Mouse (Mus musculus): ENCODE measurements around the gene Zfp385c. TPM values are rescaled to one million over a fixed set of nuclear protein-coding genes. Genes with fewer than 3 reads are reported as not detected.
"Not testable (repeated sequence)": the region's sequence is repeated elsewhere in the genome, so short reads cannot be mapped to it uniquely, and the experiment has no call there.

Zfp385c gene
- total RNA-seq, 2 experiments from 2014 or later: 0.37 TPM; not detected in 1

DNA sequence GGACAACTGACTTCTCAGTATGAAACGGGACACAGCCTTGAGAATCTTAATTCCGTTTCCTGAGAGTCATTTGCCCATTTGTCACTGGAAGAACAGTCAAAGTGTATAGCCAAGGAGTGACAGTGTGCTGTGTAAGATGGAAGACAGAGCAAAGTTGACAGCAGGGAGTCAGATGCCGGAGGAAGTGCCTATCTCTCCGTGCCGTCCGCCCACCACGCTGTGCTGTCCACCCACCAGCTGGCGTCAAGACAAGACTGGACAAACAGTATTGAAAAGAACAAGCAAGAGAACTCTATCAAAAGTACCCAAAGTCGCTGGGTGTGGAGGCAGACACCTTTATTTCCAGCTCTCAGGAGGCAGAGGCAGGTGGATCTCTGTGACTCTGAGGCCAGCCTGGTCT lies 89.1 kb downstream of the Zfp385c start:
- no peak for DNase-seq (ENCODE audit: low spot score in 2 of 2)

DNA sequence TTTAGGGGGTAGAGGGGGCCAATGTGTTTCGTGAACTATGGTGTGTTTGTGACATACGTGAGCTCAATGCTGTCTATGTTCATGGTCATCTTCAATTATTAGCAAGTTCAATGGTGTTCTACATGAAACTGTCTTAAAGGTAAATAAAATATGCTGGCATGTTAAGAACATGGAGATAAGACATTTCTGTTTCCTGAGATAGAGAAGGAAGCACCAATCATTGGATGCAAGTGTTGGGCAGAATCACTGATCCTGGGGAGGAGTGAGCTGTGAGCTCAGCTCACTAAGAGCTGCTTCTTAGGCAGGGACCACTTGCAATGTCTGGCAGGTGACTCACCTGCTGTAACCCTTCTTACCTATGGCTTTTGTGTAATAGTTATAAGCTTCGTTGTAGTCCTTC lies 90.9 kb downstream of the Zfp385c start:
- DNase-seq (ENCODE audit: low spot score in 2 of 2): no peak

DNA sequence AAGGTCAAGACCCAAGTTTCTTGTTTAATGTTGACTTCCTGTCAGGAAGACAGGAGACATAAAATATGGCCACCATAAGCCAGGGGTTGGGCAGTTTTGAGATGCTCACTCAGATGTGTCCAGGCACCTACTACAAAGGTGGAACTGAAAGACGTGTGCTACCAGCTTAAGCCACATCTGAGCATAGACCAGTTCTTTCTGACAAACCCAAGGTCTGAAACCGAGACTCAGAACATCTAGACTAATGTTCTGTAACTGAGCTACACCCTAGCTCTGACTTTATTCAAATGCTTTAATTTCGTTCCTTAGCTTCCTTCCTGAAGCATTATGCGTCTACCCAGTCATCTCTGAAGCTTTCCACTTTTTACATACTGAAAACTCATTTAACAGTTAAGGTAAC lies 94.2 kb downstream of the Zfp385c start:
- no peak for DNase-seq (ENCODE audit: low spot score in 2 of 2)

GRCm38 (mm10) chr11:100595533-100595932 lies 96.7 kb downstream of the Zfp385c start:
- DNase-seq (ENCODE audit: low spot score in 2 of 2): no peak

DNA sequence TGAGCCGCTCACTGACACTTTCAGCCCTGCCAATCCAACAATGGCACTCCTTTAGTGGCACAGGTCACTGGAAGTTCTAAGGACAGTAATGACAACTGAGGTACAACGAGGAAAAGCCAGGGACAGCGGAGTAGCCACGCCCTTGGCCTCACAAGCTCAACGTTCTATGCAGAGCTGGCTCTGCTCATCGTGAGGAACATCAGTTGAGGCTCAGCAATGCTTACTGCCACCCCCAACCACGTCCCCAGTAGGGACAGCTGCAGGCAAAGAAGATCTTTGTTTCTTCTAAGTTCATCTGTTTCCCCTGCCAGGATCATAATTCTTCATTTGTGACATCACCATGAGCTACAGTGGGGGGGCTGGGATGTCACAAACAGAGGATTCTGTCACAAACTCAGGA lies 97.6 kb downstream of the Zfp385c start:
- DNase-seq (ENCODE audit: low spot score in 2 of 2): no peak

- DNase-seq (ENCODE audit: low spot score in 2 of 2): no peak
Measured at GRCm38 (mm10) chr11:100592346-100593046, 99.8 kb downstream of the Zfp385c start.

- no peak for DNase-seq (ENCODE audit: low spot score in 2 of 2)
Measured at GRCm38 (mm10) chr11:100588462-100588861, 103.8 kb downstream of the Zfp385c start.

DNA sequence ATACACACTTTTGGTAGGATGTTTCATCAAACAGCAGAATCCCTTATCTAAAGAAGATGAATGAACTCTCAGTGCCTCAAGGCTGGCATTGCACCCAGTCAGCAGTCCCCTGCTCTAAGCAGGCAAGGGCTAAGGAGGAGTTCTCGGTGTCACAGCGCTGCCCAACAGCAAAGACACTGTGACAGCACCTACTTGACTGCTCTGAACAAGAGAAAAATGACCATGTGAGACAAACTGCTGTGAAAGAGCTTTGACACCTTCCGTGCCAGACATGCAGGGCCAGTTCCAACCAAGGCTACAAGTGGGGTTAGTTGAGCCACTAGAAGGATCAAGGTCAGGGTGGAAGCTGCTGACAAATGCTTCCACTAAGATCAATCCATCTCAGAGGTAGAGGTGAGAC lies 107.1 kb downstream of the Zfp385c start:
- no peak for DNase-seq (ENCODE audit: low spot score in 2 of 2)

GRCm38 (mm10) chr11:100584561-100584961 lies 107.7 kb downstream of the Zfp385c start:
- no peak for DNase-seq (ENCODE audit: low spot score in 2 of 2)

- no peak for DNase-seq (ENCODE audit: low spot score in 2 of 2)
Measured at GRCm38 (mm10) chr11:100582836-100583235, 109.4 kb downstream of the Zfp385c start.

GRCm38 (mm10) chr11:100582413-100582812 lies 109.8 kb downstream of the Zfp385c start:
- not testable (repeated sequence) for DNase-seq (ENCODE audit: low spot score in 2 of 2)

- peak; percentile 35 to 63 for DNase-seq (ENCODE audit: low spot score in 2 of 2)
Measured at GRCm38 (mm10) chr11:100581756-100582155, 110.5 kb downstream of the Zfp385c start.

DNA sequence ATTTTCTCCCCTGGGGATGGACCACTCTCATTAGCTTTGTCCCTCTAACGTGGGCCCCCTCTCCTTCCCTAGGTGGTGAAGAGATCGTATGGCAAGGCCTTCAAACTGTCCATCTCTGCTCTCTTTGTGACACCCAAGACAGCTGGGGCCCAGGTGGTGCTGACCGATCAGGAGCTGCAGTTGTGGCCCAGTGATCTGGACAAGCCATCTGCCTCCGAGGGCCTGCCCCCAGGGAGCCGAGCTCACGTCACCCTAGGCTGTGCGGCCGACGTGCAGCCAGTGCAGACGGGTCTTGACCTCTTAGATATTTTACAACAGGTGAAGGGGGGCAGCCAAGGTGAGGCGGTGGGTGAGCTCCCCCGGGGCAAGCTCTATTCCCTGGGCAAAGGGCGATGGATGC lies 112.0 kb downstream of the Zfp385c start:
- DNase-seq (ENCODE audit: low spot score in 2 of 2): no peak

DNA sequence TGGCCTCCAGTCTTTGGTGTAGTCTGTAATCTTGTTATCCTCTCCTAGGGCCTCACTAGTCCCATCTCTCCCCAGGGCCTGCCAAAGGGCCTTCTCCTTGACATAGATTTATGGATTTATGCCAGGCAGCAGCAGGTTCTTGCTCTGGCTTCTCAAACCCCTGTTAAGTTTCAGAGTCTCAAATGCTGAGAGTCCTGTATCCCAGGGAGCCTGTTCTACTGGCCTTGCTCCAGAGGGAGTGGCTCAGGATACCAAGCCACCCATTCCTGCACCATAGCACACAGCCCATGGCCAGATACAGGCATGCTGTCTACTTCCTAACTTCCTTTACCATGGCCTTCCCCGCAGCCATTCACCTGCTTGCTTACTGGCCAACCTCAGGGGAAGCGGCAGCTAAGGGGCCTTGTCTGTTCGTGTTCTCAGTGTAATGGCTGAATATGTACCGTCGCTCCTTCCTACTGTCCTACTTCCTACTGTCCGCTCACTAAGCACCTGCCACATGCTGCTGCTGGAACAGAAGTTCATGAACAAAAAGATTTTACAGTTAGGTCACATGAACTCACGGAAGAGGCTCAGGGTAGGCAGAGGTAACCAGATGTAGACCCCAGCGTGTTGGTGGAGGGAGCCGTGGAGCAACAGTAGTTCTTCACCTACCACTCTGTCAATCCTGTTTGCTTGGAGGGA lies 113.0 kb downstream of the Zfp385c start:
- DNase-seq (ENCODE audit: low spot score in 2 of 2): no peak

- DNase-seq (ENCODE audit: low spot score in 2 of 2): no peak
Measured at GRCm38 (mm10) chr11:100577852-100578599, 114.2 kb downstream of the Zfp385c start.

Other genes starting within 250 kb of the Zfp385c start
- 100 to 1,000 TPM; 117 to 124 TPM for gene Klhl11, start 219.7 kb downstream of the Zfp385c start, total RNA-seq (2021)
- gene Acly, start 164.5 kb downstream of the Zfp385c start, total RNA-seq (2021): 100 to 1,000 TPM; 118 to 124 TPM
- 1 to 10 TPM in 1 of 2 experiments, under 1 TPM in 1; 0.96 to 1.1 TPM for gene Ttc25, start 146.8 kb downstream of the Zfp385c start, total RNA-seq (2021)
- 100 to 1,000 TPM; 171 to 195 TPM for gene Cnp, start 117.6 kb downstream of the Zfp385c start, total RNA-seq (2021)
- gene Nkiras2, start 73.2 kb downstream of the Zfp385c start, total RNA-seq (2021): 10 to 100 TPM; 10.8 to 11.1 TPM
- gene Dnajc7, start 72.3 kb downstream of the Zfp385c start, total RNA-seq (2021): 100 to 1,000 TPM; 223 to 252 TPM
- 1 to 10 TPM; 1.4 to 2.5 TPM for gene Dhx58, start 11.8 kb upstream of the Zfp385c start, total RNA-seq (2021)
- gene Kat2a, start 20.0 kb upstream of the Zfp385c start, total RNA-seq (2021): 10 to 100 TPM; 53.9 to 58.0 TPM
- not detected for gene Hspb9, start 21.4 kb upstream of the Zfp385c start, total RNA-seq (2021)
- 100 to 1,000 TPM; 149 to 156 TPM for gene Rab5c, start 45.8 kb upstream of the Zfp385c start, total RNA-seq (2021)
- gene Kcnh4, start 67.5 kb upstream of the Zfp385c start, total RNA-seq (2021): 1 to 10 TPM; 2.0 to 2.1 TPM
- gene Hcrt, start 70.5 kb upstream of the Zfp385c start, total RNA-seq (2021): not detected
- gene Ghdc, start 78.5 kb upstream of the Zfp385c start, total RNA-seq (2021): 1 to 10 TPM; 4.4 to 7.0 TPM
- 10 to 100 TPM; 12.1 to 16.2 TPM for gene Stat5b, start 158.3 kb upstream of the Zfp385c start, total RNA-seq (2021)
- 1 to 10 TPM; 1.1 to 1.8 TPM for gene Stat5a, start 166.9 kb upstream of the Zfp385c start, total RNA-seq (2021)
- 10 to 100 TPM; 35.5 to 35.9 TPM for gene Stat3, start 247.1 kb upstream of the Zfp385c start, total RNA-seq (2021)

Data from layer of hippocampus, adult 18-20 months (tissue).